Mouse (Mus musculus) thymus, postnatal 14 days (tissue): ENCODE measurements around the gene Fam214b.

Source experiments
- DNase-seq: peaks from one replicate; pipeline ENCODE4 v3.0.0; 2021

The Fam214b gene

DNA sequence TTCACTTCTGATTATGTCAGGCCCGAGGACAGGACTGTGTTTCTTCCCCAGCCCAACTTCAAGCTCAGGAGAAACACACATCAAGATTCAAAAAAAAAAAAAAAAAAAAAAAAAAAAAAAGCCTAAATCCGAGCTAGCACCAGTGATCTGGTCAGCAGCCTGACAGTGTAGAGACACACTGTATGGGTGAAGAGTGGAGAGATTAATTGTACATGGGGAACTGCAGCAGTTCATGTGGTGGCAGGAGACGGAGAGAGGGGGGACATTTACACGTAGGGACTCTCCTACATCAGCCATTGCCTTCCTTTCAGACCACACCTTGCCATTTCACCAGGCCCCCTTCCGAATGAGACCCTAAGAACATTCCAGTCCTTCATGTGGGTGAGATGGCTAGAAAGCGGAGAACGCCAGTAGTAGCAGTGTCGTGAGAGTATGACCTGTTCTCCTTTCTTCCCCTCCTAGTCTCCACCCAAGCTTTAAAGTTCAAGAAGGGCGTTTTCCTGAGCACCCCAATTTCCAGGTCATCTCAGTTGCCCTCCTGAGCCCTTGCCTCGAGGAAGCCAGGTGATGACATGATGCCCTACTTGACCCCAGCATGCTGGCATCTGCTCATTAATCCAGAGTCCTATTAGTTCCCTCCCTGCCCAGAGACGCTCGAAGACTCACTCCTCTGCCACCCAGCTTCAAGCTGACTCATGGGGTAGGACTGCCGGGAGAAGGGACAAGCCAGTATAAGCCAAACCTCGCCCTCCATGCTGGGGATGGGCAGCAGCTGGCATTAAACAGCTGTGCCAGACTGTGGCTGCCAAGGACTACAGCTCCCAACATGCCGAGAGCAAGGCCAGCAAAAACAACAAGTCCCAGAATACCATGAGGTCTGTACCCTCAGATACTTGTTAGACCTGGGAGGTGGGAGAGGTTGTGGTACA is 7.2 kb downstream of the Fam214b start:
- DNase-seq: no peak

DNA sequence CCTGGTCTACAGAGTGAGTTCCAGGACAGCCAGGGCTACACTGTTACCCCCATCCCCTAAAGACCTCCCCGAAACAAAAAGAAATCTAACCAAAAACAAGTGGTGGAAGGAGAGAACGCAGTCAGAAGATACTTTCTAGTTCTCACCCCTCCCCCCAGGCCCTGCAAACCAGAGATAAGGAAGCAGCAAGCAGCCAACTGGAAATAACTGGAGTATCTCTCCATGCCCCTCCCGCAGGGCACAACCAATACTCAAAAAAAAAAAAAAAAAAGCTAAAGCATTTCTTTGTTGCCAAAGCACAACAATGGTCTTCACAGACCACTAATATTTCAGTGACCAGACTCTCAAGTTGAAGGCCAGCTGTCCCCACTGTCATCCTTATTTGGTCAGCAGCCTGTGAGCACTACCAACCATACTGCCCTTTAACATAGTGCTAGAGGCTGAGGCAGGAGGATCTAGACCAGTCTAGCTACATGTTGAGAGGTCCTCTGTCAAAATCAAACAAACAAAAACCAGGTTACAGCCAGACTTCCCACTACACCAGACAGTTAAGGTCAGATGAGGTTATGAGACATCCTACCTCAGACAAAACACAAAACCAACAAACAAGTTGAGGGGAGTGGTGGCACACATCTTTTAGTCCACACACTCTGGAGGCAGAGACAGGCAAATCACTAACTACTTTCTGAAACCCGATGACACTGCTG is 8.0 kb downstream of the Fam214b start:
- no peak for DNase-seq

DNA sequence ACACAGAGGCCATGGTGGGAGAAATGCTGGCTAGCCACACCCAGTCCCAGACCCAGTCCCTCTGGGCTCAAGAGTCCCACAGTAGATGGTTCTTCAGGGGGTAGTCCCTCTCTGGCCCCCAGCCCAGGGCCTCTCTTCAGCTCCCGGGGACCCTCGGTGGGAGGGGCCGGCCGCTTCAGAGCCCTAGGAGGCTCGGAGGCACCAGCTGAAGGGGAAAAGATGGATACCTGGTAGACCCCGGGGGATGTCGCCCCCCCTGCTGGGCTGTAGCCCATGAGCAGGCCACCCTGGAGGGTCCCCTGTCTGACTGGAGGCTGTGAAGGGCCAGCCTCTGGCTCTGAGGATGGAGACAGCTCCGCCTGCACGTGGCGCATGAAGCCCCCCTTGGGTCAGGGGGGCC is 9.7 kb downstream of the Fam214b start:
- DNase-seq: no peak

DNA sequence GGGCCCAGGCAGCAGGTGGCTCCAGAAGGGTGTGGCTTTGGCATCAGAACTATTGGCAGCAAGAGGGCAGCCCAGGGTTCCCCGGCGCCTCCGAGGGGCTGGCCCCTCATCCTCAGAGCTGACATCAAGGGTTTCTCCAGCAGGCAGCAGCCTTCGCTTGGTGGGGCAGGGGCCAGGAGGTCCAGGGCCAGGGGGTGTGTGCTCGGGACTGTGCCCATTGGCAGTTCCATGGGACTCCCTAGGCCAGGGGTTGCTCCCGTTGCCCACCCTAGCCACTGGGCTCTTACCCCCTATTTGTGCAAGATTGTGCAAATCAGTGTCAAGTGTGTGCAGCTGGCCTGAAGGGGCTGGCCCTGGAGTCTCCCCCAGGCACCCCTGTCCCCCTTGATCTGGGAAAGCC is 10.2 kb downstream of the Fam214b start:
- DNase-seq: no peak

DNA sequence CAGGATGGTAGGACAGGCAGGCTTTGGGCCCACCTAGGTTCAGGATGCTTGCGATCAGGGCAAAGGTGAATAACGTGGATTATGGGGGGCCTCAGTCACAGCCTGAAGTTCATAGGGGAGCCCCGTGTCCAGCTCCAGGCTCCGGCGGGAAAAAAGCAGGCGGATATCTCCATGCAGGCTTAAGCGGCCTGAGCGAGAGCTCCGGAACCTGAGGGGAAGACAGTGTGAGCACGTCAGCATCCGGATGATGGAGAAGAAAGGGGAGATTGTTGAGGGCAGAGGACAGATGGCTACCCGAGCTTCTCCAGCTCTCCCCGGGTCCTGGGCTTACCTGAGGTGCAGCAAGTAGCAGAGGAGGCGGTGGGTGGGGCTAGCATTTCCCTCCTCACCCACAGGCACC is 12.5 kb downstream of the Fam214b start:
- DNase-seq: no peak

DNA sequence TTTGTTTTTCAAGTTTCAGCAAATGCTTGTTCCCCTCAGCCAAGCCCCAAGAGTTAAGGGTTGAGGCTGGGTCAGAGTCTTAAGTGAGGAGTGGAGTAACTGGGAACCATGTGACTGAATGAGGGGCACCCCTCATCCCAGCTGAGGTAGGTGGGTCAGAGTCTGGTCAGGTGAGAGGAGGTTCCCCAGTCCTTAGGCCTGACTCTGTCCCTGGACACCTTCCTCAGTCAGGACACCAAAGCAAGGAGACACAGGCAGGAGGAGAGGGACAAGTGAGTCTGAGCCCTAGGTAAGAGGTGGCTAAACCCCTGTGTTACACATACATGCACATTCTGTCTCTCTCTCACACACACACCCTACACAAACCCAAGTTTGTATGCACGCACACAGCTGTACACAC is 13.5 kb downstream of the Fam214b start:
- no peak for DNase-seq

DNA sequence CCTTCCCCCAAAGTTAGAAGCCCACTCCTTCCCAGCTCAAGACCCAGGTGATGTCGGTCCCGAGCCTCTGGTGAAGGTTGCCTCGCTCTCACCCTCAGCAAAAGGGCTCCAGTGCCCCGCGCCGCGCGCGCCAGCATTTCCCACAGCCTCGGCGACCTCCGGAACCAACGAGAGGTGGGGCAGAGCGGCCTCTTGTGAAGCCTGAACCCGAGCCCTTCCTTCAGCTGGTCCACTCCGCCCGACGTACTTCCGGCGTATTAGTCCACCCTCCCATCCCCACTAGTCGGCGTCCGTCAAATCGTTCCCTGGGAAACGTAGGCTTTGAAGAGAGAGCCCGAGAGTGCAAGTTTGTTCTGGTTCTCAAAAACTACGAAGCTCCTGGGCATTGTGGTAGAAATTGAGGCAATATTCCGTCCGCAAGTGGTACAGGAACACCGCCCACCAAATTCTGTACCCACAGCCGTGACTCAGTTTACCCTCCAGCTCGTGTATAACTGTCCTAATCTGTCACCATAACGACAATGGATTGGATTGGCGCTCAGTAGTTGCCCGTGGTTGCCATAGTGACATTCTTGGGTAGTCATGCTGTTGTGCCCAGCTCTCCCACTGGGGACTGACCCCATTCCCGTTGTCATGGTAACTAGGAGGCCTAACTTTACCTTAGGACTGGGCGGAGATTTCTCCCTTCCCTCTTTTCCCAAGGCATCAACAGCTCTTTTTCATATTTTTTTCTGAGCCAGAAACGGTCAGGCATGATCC is 14.6 kb downstream of the Fam214b start, which contains the start of gene Stoml2:
TSS of gene Stoml2 (minus strand) at position 474 of the 759 bp plus-strand sequence.
- peak; percentile 94 for DNase-seq

DNA sequence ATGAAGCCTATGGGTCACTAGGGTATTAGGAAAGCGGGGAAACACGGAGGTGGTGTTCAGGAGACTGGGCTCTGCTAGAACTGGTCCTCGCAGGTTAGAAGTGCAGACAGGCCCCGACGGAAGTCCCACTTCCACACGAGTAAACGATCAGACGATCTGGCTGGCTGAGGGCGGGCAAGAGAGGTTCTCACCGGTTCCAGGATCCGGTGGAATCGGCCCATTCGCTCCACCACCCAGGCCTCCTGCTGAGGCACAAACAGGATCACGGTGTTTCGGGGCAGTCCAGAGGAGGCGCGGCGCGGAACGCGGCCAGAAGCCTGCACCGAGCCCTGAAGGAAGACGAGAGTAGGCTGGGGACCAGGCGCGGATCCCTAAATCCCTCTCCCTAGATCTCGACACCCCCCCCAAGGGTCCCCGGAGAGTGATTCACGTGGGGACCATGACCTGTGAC is 15.2 kb downstream of the Fam214b start:
- DNase-seq: no peak

DNA sequence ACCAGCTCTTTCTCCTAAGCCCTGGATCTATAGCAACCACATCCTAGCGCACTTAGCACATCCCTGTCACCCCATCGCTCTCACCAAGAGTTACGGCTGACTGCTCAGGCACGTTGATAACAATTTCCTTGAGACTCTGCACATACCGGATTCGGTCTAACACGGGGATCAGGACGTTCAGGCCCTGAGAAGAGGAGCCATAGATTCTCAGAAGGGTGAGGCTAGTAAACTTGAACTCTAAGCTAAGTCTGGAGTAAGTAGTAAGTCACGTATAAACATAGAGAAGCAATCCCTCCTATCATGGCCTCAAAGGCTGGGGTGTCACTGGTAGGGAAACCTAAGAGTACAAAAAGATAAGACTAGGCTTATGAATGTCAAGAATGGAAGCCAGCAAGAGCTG is 15.7 kb downstream of the Fam214b start:
- no peak for DNase-seq

DNA sequence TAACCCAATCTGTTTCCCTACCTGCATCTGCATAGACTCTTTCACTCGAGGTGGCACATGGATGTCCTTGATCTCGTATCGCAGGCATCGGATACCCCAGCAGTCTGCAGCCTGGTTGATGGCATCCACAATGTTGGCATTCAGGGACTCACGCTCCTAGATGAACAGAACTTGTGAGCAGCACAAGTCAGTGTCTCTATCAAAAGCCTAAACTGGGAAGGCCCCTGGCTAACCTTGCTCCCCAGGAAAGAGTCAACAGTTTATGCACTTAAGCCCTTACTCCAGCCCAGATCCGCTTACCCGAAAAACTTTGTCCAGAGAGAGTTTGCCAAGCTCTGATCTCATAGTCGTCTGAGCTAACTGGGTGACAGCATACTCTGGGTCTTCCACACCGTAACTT is 16.3 kb downstream of the Fam214b start:
- DNase-seq: no peak

DNA sequence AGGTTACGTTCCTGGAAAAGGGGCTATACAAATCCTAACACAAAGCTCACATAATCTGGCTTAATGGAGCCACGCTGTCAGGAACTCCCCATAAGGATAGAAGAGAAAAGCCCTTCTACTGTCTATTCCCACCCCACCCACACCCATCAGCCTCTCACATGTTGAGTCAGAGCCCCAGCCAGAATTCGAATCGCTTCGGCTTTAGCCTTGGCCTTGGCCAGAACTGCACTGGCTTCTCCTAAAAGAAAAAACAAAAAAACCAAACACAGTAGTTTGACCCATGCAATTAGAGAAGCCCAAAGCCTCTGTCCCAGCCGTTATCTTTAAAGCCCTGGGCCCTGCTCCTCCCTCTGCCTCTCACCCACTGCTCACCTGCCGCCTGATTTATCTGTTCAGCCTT is 16.9 kb downstream of the Fam214b start:
- no peak for DNase-seq

DNA sequence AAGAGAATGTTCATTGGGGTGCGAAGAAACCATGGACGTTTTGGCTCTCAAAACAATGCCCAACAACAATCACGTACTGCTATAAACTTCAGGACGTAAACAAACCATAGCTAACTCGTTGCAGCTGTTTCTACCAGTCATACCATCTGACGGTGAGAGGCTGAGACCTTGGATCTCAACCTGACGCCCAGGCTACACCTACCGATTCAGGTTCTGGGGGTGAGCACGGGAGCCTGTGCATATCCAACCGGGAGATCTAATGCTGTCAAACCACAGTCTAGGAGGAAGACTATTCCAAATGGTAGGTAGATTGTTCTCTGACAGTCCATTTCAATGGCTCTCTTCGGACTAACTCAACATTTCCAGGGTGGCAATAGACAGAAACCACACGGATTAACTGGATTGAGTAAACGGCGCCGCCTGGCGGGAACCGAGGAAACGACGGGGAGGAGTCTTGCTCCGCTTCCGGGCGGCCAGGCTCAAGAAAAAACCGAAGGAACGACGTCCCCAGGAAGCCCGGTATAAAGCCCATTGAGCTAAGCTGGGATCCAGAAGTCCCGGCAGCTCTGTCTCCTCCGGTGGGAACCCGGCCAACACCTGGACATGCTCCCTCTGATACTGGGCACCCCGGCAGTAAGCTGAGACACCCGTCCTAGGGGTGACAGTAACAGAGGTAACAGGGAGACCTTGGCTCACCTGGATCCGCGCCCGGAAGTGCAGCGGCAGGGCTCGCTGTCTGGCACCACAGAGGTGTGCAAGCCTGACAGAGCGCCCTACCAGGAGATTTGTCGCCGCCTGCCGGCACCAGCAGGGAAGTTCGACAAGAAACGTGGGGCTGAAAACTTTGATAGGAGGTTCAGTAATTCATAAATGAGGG is 20.7 kb downstream of the Fam214b start, which contains the start of gene Pigo:
TSS of gene Pigo (minus strand) at position 736 of the 877 bp plus-strand sequence.
- DNase-seq: peak; percentile 93

DNA sequence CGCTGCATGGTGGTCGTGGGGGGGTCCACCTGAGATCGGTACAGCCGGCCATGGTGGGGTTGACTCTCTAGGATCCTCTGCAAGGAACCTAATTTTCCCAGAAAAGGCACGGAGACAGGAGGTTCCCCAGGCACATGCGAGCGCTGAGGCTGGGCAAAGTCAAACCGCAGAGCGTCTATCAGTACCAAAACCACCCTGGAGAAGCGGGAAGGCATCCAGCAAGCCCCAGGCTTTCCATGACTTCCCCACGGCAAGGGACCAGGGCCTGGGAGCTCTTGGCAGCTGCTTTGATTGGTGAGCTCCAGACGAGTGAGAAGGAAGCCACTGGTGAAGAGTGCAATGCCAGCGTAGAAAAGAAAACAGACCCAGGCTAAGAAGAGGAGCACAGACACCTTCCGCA is 21.3 kb downstream of the Fam214b start:
- no peak for DNase-seq

DNA sequence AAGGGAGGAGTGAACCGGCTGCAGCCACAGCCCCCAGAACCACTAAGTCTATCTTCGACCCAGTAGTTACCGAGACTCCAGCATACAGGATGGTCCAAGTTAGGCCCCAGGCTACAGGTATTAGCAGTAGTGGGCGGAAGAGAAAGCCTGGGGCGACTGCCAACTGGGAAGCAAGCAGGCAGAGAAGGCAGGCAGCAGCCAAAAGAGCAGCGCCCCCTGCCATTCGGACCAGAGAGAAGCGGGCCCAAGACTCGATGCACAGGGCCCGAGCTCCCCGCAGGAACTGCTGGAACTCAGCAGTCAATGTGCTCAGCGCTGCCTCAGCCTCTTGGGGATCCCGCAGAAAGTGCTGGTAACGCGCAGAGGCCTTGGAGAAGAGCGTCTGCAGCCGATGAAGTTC is 24.7 kb downstream of the Fam214b start:
- no peak for DNase-seq

DNA sequence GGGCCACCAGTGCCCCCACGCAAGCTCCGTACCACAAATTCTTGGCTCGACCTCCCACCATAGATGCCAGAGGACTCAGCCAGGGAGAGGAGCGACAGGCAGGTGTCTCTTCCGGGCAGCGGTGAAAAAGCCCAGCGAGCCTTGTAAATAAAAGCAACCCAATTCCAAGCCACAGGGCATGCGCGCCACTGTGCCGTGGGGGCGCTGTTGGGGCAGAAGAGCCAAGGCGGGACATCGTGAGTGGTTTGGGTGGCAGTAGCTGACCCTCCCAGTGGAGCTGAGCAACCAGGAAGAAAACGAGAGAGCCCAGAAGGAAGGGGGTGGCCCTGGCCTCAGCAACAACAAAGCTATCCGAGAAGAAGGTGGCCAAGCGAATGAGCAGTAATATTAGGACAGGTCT is 25.1 kb downstream of the Fam214b start:
- DNase-seq: no peak

DNA sequence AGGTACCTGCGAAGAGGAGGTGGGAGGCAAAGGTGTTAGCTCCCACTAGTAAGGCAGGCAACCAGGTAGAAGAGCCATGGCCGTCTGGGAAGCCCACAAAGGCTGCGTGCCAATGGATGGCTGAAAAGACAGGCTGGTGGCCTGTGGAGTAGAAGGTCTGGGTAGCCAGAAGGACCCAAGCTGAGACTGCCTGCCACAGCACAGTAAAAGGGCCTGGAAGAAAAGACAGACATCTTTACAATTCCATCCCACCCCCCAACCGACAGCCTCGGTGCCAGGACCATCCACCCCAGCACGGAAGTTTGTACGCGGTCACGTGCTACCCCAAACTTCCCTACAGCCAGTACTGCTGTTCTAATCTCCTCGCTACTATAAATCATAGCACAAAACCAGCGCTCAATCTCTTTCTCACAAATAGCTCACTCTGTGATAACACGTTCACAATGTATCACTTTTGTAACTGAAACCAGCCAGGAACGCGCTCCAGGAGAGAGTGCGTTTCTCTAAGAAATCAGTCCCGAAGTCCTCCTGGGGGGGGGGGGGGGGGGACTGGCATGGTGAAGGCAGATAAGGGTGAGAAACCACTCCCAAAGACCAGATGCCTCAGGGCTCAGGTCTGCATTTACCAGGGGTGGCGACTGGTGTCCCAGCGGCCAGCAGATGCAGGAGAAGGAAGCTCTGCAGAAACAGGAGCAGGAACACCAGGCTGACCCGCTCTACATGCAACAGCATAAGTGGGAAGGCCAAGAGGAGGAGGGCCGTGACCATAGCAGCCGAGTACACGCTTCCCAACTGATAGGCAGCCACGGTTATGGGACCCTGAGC is 26.2 kb downstream of the Fam214b start:
- DNase-seq: no peak

DNA sequence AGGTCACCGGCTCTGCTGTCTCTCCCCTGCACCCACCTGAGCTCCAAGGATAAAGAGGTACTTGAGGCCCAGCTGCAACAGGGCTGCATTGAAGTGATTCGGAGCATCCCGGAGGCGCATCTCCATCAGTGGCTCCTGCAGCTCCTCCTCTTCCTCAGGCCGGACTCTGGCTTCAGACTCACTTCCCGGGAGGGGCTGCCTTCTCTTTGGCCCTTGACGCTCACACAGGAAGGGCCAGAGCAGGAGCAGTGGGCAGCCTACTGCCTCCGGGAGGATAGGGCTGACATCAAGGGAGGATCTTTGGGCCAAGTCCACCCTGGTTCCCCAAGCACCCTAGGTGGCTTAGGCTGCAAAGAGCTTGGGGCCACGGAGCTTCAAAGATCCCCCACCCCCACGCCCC is 26.8 kb downstream of the Fam214b start:
- no peak for DNase-seq

DNA sequence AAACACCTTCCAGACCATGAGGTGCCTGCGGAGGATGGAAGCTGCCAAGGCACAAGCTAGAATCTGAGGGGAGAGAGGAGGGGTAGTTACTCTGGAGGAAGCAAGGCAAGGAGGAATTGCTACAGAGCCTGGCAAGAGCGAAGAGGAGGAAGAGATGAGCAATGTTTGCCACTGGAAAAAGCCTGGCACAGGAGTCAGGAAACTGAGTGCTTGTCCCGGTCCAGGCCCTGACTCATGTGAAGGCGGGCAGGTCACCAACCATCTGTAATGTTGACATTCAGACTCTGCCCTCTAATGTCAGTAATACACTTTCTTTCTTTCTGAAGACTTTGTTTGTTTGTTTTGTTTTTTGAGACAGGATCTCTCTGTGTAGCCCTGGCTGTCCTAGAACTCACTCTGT is 27.9 kb downstream of the Fam214b start:
- DNase-seq: no peak

DNA sequence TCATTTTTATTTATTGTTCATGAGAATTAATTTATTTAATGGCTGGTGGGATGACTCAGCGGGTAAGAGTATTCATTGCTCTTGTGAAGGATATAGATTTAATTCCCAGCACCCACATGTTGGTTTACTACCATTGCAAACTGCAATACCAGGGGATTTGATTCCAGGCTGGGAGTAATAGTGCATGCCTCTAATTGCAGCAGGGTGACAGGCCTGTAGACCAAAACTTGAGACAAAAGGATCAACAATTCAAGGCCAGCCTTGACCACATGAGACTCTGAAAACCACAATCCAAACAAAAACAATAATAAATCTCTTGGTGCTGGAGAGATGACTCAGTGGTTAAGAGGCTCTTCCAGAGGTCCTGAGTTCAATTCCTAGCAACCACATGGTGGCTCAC is 33.9 kb downstream of the Fam214b start:
- DNase-seq: no peak

DNA sequence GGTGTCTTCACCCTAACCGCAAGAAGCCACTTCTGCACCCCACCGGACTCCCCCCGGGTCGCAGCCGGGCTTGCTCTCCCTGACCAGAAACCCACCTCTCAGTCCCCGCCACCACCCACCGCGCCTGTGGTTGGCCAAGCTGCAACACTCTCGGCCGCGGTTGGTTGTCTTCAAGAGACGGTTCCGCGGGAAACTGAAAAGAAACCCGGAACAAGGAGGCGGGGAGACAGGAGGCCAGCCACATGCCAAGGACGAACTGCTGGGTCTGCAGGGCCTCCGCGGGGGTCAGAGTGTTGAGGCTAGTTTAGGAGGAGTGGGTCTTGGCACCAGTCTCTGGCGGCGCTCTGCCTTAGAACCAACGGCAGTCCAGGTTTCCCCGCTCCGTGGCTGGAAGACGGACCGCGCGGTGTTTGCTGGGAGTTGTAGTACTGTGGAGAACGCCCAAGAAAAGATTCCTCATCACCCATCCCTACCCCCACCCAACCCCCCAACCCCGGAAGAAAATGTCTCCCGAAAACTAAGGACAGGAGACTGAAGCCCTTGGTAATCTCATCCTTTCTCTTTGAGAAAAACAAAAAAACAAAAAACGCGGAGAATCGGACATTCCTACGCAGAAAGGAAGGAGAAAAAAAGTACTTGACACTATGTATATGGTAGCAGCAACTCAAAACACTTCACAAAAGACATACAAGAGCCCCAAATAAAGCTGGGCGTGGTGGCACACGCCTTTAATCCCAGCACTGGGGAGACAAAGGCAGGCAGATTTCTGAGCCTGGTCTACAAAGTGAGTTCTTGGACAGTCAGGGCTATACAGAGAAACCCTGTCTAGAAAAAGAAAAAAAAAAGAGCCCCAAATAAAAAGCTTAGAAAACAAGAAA is 35.6 kb downstream of the Fam214b start, which contains the start of gene Fancg:
TSS of gene Fancg (minus strand) at position 346 of the 878 bp plus-strand sequence.
- peak; percentile 89 for DNase-seq
